In the genomic region with DNA sequence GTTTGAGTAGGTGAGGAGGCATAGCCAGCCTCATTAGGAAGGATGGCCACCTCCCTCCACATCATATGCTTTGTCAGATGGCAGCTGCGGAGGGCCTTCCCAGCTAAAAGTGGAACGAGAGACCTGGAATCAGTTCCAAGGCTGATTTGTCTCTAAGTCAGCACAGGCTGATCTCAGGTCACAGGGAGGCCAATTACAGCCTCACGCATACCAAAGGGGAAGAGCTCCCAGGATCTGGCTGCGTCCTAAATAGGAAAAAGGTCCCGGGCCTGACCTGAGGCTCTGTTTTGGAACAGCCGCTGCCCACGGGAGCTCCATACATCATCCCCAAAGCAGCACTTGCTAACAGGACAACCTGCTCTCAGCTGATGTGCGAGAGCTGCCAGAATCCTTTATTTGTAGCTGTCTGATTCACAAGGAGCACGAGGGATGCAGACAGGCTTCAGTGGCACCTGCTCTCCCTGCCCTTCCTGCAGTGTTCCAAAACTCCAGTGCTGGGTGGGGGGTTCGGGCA, we compare ENCODE assay signal across 7 mouse cellular contexts.
A peak's percentile ranks its signal among the peaks of the same experiment; 100 is the strongest.
DNase-seq lines count a peak whose midpoint lies in the region; ATAC-seq and TF ChIP-seq lines count a peak whose summit lies in the region.

No protein-coding gene starts in this region.

- H3K36me3 ChIP-seq in stomach, postnatal 0 days (ENCODE audit: control insufficient read depth, insufficient read depth, low read length): no peaks in the 10 kb centered on the region

- TF ChIP-seq CTCF in layer of hippocampus, adult 2 months (conservative IDR thresholded peaks at IDR 0.05): no peak
- no peak for TF ChIP-seq CTCF in stomach, postnatal 0 days (IDR thresholded peaks at IDR 0.05; ENCODE audit: low read depth)

- H3K4me1 ChIP-seq in stomach, postnatal 0 days (replicated peaks; ENCODE audit: control insufficient read depth, insufficient read depth): no peaks in the 10 kb centered on the region

- WGBS in stomach, postnatal 0 days: 39% methylated on average over 10 of the region's 10 CpGs

- no peak overlapping the region for H3K4me3 ChIP-seq in layer of hippocampus, adult 2 months
- H3K4me3 ChIP-seq in stomach, postnatal 0 days (ENCODE audit: low read depth, low read length): no peak overlapping the region

- peak overlapping the region; percentile 59; the same call in 1 of the 2 replicates for H3K27ac ChIP-seq in layer of hippocampus, adult 2 months
- peak overlapping the region; percentile 20; the same call in 1 of the 2 replicates for H3K27ac ChIP-seq in stomach, postnatal 0 days (replicated peaks)

- intact Hi-C loops in heart, postnatal 14 days (cut with DNase I): no loop called here

- ATAC-seq in stomach, postnatal 0 days (ENCODE audit: low FRiP score, low TSS enrichment): peak; percentile 55; the same call in 1 of the 2 replicates

- H3K9me3 ChIP-seq in stomach, postnatal 0 days (ENCODE audit: control insufficient read depth, low read length): no peaks in the 10 kb centered on the region

- no peak overlapping the region for H3K9ac ChIP-seq in stomach, postnatal 0 days (ENCODE audit: low read length)

- no peak for TF ChIP-seq EP300 in stomach, postnatal 0 days (optimal IDR thresholded peaks at IDR 0.05)

- H3K4me2 ChIP-seq in stomach, postnatal 0 days (replicated peaks; ENCODE audit: low read depth): no peak overlapping the region

- peak in 1 of 2 experiments; percentile 14 for DNase-seq in layer of hippocampus, adult 2 months (ENCODE audit: low spot score in 2 of 2)
- DNase-seq in layer of hippocampus, postnatal 36 days: no peak
- peak; percentile 16 to 35 for DNase-seq in adrenal gland, postnatal 36 days
- peak; percentile 57 for DNase-seq in embryo, embryonic 11 days
- peak; percentile 47 to 56 for DNase-seq in heart, postnatal 14 days
- no peak for DNase-seq in stomach, postnatal 0 days (ENCODE audit: low spot score)
- DNase-seq in c-Kit-positive CD71-positive TER-119-positive erythroid progenitor cells, embryonic 14.5 days (ENCODE audit: low spot score): no peak

- H3K27me3 ChIP-seq in stomach, postnatal 0 days (ENCODE audit: control insufficient read depth, insufficient read depth, low read length): no peaks in the 10 kb centered on the region

Comparison
In these comparisons a context has a peak if more than half of its experiments do, and no peak if none do; other contexts are left out.
1. DNase-seq: peak in adrenal gland, postnatal 36 days (2 of 2), embryo, embryonic 11 days (single experiment) and heart, postnatal 14 days (2 of 2); none in layer of hippocampus, postnatal 36 days (0 of 2), stomach, postnatal 0 days (single experiment) and c-Kit-positive CD71-positive TER-119-positive erythroid progenitor cells, embryonic 14.5 days (single experiment).